Mouse (Mus musculus) right cerebral cortex, postnatal 14 days (tissue): ENCODE data around the gene Ugt1a1.
"Not testable (repeated sequence)": the region's sequence is repeated elsewhere in the genome, so short reads cannot be mapped to it uniquely, and the experiment has no call there.

Experiments used
- DNase-seq: peaks from one replicate; pipeline ENCODE4 v3.0.0; 2022

Ugt1a1 gene

GRCm38 (mm10) chr1:88218591-88218990 is 6.8 kb downstream of the Ugt1a1 start:
- DNase-seq: no peak

GRCm38 (mm10) chr1:88219054-88219453 is 7.3 kb downstream of the Ugt1a1 start:
- no peak for DNase-seq

GRCm38 (mm10) chr1:88220336-88220735 is 8.6 kb downstream of the Ugt1a1 start:
- no peak for DNase-seq

DNA sequence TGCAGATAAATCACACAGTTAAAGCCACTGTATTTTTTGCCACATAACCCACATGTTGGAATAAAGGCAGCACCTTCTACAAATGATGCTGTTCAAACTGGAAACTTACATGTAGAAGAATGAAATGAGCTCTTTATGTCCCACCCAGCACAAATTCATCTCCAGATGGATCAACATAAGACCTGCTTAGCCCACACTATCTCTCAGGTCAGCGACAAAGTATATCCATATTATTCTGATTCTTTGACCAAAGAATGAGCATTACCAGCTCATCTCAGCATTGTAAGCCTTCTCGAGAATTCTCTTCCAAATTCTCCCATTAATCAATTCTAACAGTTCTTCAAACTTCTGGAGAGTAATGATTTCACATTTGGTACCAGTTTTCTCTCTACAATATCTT is 10.5 kb downstream of the Ugt1a1 start:
- DNase-seq: no peak

DNA sequence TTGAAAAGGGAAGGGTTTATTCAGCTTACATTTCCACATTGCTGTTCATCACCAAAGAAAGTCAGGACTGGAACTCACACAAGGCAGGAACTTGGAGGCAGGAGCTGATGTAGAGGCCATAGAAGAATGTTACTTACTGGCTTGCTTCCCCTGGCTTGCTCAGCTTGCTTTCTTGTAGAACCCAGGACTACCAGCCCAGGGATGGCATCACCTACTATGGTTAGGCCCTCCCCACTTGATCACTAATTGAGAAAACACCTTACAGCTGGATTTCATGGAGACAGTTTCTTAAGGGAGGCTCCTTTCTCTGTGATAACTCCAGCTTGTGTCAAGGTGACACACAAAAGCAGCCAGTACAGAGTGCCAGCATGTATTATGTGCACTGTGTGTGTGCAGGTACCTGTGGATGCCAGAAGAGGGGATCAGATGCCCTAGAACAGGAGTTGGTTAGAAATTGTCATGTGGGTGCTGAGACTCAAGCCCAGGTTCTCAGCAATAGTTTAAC is 11.3 kb downstream of the Ugt1a1 start:
- DNase-seq: not testable (repeated sequence)

GRCm38 (mm10) chr1:88223591-88223990 is 11.8 kb downstream of the Ugt1a1 start:
- no peak for DNase-seq

DNA sequence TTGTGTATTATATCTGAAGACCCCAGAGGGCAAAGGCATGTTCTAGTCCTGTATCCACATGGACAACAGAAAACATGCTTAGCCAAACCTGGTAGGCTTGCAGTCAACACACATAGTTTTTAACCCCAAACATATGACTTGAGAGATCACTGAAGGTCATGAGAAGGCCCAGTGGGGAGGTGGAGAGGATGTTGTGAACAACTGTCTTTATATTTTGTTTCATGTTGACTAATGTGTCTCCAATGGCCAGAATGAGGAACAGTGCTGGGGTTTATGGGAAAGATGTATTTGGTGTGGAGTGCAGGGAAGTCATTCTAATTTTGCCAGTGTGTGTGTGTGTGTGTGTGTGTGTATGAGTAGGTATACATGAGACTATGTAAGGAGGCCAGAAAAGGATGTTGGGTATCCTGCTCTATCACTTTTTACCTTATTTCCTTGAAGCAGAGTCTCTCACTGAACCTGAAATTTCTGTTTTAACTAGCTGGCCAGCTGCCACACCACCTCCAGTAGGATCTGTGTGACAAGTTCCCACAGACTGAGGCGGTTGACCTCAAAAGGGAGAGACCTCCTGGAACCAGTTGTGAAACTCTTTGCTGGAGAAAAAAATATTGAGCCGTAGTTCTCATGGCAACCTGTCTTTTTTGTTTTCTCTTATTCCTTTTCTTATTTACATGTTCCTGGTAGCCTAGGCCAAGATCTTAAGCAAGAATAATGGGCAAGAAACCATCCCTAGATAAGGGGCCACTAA is 12.4 kb downstream of the Ugt1a1 start:
- no peak for DNase-seq

DNA sequence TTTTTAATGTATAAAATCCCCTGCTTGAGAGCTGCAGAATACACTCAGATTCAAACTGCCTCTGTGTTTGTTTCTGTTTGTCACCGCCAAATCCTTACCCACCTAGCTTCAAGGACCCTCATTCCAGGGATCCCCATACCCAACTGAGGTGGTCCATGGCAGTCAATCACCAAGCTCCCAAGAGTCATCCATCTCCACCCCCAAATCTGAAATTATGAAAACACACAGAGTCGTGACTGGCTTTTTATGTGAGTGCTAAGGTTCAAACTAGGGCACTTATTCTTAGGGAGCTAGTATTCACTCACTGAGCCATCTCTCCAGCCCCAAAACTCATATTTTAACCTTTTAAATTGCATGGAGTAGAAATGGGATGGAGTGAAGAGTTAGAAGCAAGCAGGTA is 13.5 kb downstream of the Ugt1a1 start:
- DNase-seq: not testable (repeated sequence)

GRCm38 (mm10) chr1:88225741-88226140 is 14.0 kb downstream of the Ugt1a1 start:
- DNase-seq: no peak

- DNase-seq: no peak
Measured at GRCm38 (mm10) chr1:88226670-88227379, 15.1 kb downstream of the Ugt1a1 start, which contains the start of gene Mroh2a. Gene Mroh2a (plus strand): TSS chr1:88226986.

- DNase-seq: no peak
Measured at GRCm38 (mm10) chr1:88227482-88227881, 15.7 kb downstream of the Ugt1a1 start.

DNA sequence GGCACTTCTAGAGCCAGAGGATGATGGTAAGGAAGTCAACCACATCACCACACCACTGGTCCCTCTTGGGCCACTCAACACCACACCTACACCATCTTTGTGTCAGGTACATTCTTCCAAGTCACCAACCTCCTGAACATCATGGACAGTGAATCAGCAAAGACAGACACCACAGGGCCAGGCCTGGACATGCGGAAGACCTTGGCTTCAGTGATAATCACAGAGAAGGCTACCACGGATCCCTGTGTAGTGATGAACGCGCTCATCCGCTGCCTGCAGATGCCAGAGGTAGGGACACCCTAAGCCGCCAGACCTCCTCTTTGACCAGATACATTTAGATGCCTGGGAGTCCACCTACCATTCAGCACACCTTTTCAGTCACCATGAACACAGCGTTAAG is 16.4 kb downstream of the Ugt1a1 start:
- DNase-seq: no peak

- no peak for DNase-seq
Measured at GRCm38 (mm10) chr1:88229566-88229965, 17.8 kb downstream of the Ugt1a1 start.

DNA sequence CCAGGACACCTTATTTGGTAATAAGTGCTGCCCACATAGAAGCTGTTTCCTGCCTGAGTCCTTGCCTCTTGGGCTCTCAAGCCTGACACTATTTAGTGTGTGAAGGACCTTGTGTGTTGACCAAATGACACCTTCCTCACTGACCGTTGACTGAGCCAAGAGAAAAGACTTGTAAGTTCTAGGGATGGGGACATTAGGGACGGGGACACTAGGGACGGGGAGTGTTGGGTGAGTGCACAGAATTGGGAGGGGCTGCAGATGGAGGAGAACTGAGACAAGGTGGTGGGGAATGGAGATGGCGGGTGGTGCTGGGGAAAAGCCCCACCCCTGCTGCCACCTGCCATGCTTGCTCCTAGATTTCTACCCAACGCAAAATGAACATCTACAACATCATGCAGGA is 18.2 kb downstream of the Ugt1a1 start:
- no peak for DNase-seq

GRCm38 (mm10) chr1:88230421-88230820 is 18.7 kb downstream of the Ugt1a1 start:
- DNase-seq: no peak

DNA sequence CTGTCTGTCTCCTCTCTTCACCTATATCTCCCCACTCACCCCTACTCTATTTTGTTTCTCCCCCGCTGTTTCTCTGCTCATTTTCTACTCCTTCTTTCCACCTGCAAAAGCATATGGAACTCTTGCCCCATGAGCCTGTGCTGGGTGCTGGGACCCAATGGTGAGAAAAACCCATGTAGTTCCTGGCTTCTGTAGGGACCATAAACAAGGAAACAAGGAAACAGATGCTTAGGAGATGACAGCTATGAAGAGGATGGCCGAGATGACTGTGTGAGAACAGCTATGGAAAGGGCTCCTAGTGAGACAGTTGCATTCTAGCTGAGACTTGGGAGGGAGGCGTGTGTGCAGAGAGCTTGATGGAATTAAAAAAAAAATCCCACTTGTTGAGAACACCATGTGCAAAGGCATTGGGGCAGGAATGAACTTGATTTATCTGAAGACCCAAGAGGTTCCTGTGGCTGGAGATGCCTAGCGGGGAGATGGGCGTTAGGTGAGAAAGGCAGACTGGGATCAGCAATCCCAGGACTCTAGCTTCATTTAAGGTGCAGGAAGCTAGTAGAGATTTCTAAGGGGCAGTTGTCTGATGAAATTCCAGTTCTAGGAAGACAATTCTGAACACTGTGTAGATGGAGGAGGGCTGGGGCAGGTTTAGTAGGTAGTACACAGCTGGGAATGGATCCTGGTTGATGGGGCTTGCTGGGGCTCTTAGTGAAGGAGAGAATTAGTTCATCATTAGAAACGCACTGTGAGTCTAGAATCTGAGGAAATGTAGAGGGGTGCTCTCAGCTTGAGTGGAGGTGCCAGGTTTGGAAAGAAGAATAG is 19.4 kb downstream of the Ugt1a1 start:
- no peak for DNase-seq

DNA sequence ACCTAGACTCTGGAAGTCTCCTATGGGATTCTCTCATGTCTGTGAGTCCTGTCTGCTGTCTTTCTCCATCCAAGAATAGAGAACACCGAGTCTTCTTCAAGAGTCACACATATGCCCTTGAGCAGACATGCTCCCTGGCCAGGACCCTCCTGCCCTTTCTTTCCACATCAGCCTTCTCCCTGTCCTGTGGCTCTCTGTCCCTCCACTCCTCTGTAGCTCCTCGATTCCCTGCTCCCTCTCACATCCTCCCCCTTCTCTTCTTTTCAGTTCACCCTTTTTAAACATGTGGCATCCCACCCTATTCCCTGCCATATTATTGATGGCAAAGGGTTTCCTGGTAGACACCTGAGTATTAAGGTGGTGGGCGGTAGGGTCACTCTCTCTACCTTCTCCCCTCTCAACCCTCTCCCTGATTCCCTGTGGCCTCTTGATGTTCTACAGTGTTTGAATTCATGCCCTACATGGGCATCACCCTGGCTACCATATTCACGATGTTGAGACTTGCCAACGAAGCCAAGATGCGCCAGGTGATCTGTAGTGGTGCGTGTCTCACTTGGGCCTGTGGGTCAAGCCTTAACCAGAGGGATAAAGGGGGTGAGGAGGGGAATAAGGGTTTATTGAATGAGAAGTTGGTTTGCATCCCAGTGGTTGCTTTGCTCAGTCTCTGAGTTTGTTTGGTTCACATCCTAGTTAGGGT is 20.2 kb downstream of the Ugt1a1 start:
- no peak for DNase-seq

DNA sequence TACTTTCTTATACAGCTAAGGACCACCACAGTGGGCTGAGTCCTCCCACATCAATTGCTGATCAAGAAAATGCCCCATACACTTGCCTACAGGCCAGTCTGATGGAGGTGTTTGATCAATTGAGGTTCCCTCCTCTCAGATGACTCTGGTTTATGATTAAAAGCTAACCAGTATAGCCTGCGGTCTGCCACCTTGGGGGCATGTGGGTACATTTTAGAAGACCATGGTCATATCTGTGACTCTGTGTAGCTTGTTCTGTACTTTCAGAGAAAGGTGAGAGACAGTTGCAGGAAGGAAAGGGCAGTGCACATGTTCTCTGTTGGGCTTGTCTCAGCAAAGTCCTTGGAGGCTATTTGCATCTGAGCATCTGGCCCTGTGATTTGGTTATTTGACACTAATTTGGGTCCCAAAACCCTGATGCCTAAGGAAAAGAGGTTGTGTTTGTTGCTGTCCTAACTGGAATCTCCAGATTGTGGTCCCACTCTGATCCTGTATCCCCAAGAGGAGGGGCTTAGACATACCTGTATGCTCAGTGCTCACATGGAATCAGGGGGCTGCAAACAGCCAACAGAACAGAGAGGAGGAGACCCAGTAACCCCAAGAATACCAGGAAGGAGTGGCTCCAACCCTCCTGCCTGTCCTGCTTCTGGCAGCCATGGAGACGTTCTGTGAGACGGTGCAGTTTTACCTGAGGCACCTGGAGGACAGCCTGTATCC is 21.1 kb downstream of the Ugt1a1 start:
- no peak for DNase-seq

DNA sequence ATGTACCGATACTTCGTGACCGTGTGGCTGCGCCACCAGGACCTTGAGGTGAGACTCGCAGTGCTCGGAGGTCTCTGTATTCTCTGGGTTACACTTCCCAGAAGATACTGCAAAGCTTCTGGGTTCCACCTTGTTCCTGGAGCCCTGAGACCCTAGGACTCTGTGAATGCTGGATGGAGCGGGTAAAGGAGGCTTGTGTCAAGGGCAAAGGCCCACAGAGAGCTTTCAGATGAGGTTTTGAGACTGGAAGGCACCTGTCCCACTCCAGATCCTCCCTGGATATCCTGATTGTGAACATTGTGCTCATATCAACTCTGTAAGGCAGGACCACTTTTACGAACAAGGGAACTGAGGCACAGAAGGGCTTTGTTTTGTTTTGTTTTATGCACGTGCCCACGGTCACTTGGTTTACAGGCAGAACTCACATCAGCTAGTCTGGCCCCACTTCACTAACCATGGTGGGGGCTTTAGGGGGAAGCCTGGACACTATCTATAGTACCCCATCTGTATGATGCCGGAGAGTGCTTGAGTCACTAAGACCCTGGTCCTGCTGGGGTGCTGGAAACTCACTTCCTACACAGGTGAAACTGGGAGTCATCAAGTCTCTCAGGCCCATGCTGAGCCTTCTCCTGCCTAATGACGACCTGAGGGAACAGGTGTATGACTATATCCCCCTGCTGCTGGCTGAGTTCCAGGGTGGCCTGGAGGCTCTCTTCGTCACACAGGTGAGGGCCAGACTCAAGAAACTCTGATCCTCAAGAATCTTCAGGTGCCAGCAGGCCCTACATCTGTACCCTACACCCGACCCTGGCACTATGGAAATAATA is 21.9 kb downstream of the Ugt1a1 start:
- no peak for DNase-seq

GRCm38 (mm10) chr1:88234248-88234610 is 22.5 kb downstream of the Ugt1a1 start:
- DNase-seq: no peak

DNA sequence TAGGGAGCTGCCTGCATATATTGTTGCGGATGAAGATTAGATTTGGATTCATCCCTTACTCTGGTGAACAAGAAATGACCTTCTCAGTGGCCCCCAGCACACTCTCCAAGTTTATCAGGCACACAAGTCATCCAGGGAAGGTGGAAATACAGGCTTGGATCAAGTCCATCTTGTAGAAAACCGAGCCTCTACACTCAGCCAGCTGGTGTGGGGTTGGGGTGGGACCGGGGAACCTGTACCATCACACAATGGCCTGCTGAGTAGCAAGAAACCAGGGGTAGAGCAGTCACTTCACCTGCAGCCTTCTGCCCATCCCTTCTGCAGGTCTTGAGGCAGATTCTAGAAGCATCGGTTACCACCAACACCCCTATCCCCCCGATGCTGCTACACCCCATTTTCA is 22.9 kb downstream of the Ugt1a1 start:
- no peak for DNase-seq
